Mouse (Mus musculus) kidney, adult 2 months (tissue): ENCODE data around the gene Prr29. TPM values are rescaled to one million over a fixed set of nuclear protein-coding genes. Genes with fewer than 3 reads are reported as not detected.
"Not testable (repeated sequence)": the region's sequence is repeated elsewhere in the genome, so short reads cannot be mapped to it uniquely, and the experiment has no call there.

ENCODE experiments used
- DNase-seq: peaks from one replicate; pipeline ENCODE4 v3.0.0; 2021
- H3K27ac ChIP-seq: fragments of 200-500 bp; 2 replicates; pipeline ENCODE4 v1.5.1; 2012; ENCODE audit warnings: low read depth, low read length, control low read depth, inconsistent platforms; ENCODE audit not compliant: insufficient read depth
- H3K27me3 ChIP-seq: fragments of 200-500 bp; replicated peaks from 2 replicates; pipeline ENCODE4 v1.6.1; 2012; ENCODE audit warnings: mild to moderate bottlenecking, moderate library complexity, low read length, inconsistent platforms; ENCODE audit not compliant: control insufficient read depth, insufficient read depth
- H3K36me3 ChIP-seq: fragments of 200-500 bp; 2 replicates; pipeline ENCODE4 v1.6.1; 2012; ENCODE audit warnings: mild to moderate bottlenecking, moderate library complexity, low read length, inconsistent platforms; ENCODE audit not compliant: control insufficient read depth, insufficient read depth
- H3K4me1 ChIP-seq: fragments of 200-500 bp; 2 replicates; pipeline ENCODE4 v1.6.1; 2011; ENCODE audit warnings: low read length; ENCODE audit not compliant: control insufficient read depth, insufficient read depth
- H3K4me3 ChIP-seq: fragments of 200-500 bp; 2 replicates; pipeline ENCODE4 v1.5.1; 2011; ENCODE audit warnings: mild to moderate bottlenecking, low read depth, low read length, control low read depth; ENCODE audit not compliant: insufficient read depth
- CTCF ChIP-seq: fragments of 200-500 bp; conservative IDR thresholded peaks from 2 replicates; pipeline ENCODE4 v1.5.1; 2011; ENCODE audit warnings: low read depth, mild to moderate bottlenecking, control low read depth, low read length, moderate library complexity, mixed read lengths; ENCODE audit not compliant: insufficient read depth, insufficient read length
- POLR2A ChIP-seq: fragments of 200-500 bp; IDR thresholded peaks from one replicate; pipeline ENCODE4 v1.6.1; 2011; ENCODE audit warnings: low read depth, low read length, control low read depth
- WGBS: fragments of 180-500 bp; shearing (Covaris S2); methylation state at CpG from one replicate; pipeline ENCODE4 v1.1.7; 2018; 5-methylcytosine and 5-hydroxymethylcytosine counted together
- polyA plus RNA-seq: library from polyadenylated mRNA; depleted of rRNA; stranded (reverse); fragments of >200 nt; gene quantifications from 2 replicates; pipeline ENCODE4 v1.2.3, GENCODE M21; 2012

Prr29 gene
- polyA plus RNA-seq, 1 experiment: 0.58 TPM

DNA sequence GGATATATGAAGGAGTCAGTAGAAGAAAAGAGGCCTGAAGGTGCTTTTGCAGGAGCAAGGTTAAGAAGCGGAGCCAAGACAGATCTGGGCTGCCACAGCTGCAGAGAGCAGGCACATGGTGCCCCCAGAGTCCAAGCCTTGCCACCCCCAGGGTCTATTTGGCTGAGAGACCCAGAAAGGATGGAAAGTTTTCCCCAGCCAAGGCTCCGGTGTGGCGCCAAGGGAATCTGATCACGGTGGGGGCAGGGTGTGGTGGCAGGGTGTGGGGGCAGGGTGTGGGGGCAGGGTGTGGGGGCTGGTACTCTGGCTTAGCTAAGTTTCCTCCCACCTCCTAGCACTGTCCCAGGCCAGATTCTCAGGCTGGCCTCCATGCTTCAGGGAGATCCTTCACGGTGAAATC is 36.8 kb upstream of the Prr29 start:
- Histone ChIP-seq H3K36me3 (no peaks in the 10 kb centered on the region), H3K27me3 (no peaks in the 10 kb centered on the region), H3K4me3 (no peak overlapping the region), H3K27ac (no peak overlapping the region), H3K4me1 (peaks cover 8% of the 10 kb centered on the region)
- TF ChIP-seq CTCF: no peak
- no peak for TF ChIP-seq POLR2A
- no peak for DNase-seq
- 51% methylated on average over 5 of the region's 5 CpGs for WGBS

DNA sequence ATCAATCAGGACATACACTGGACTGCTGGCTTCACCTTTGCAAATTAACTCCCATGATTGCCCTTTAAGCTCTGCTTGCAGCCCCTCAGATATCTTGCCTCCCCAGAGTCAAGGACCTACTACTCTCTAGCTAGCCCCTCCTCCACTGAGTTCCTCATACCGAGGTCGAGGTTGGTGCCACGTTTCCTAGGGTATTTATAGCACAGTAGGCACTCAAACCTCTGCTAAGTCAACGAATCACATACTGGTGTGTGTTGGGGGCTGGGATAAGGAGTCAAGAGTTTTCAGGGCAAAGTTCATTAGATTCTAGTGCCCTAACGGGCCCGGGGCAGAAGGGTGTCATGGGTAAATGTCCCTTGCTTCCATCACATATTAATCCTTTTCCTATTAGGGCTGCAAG is 36.1 kb upstream of the Prr29 start:
- Histone ChIP-seq H3K27ac (no peak overlapping the region), H3K36me3 (no peaks in the 10 kb centered on the region), H3K27me3 (no peaks in the 10 kb centered on the region), H3K4me1 (peaks cover 8% of the 10 kb centered on the region), H3K4me3 (no peak overlapping the region)
- DNase-seq: no peak
- no peak for TF ChIP-seq CTCF
- TF ChIP-seq POLR2A: no peak
- 34% methylated on average over 6 of the region's 6 CpGs for WGBS

- peak; percentile 52 for DNase-seq
- WGBS: 49% methylated on average over 7 of the region's 7 CpGs
- H3K27ac ChIP-seq: no peak overlapping the region
- no peak overlapping the region for H3K4me3 ChIP-seq
- TF ChIP-seq POLR2A: no peak
- TF ChIP-seq CTCF: peak; percentile 44
- H3K4me1 ChIP-seq: peaks cover 8% of the 10 kb centered on the region
- no peaks in the 10 kb centered on the region for H3K36me3 ChIP-seq
- no peaks in the 10 kb centered on the region for H3K27me3 ChIP-seq
These were observed 35.6 kb upstream of the Prr29 start for GRCm38 (mm10) chr11:106329682-106330081.

- no peak for DNase-seq
- no peaks in the 10 kb centered on the region for H3K27me3 ChIP-seq
- no peaks in the 10 kb centered on the region for H3K36me3 ChIP-seq
- TF ChIP-seq CTCF: no peak
- no peak for TF ChIP-seq POLR2A
- 29% methylated on average over 4 of the region's 4 CpGs for WGBS
- H3K4me1 ChIP-seq: no peaks in the 10 kb centered on the region
- H3K27ac ChIP-seq: no peak overlapping the region
- no peak overlapping the region for H3K4me3 ChIP-seq
These were observed 32.8 kb upstream of the Prr29 start for GRCm38 (mm10) chr11:106332458-106332857.

GRCm38 (mm10) chr11:106334066-106334465 is 31.2 kb upstream of the Prr29 start:
- Histone ChIP-seq H3K27ac (no peak overlapping the region), H3K4me1 (no peaks in the 10 kb centered on the region), H3K36me3 (no peaks in the 10 kb centered on the region), H3K4me3 (no peak overlapping the region), H3K27me3 (no peaks in the 10 kb centered on the region)
- WGBS: 15% methylated on average over 2 of the region's 2 CpGs
- no peak for DNase-seq
- TF ChIP-seq POLR2A: no peak
- TF ChIP-seq CTCF: no peak

- DNase-seq: no peak
- Histone ChIP-seq H3K4me1 (no peaks in the 10 kb centered on the region), H3K4me3 (no peak overlapping the region), H3K27ac (no peak overlapping the region), H3K27me3 (no peaks in the 10 kb centered on the region), H3K36me3 (no peaks in the 10 kb centered on the region)
- TF ChIP-seq CTCF (no peak), POLR2A (no peak)
- WGBS: 86% methylated on average over 5 of the region's 5 CpGs
These were observed 27.2 kb upstream of the Prr29 start for GRCm38 (mm10) chr11:106338029-106338428.

DNA sequence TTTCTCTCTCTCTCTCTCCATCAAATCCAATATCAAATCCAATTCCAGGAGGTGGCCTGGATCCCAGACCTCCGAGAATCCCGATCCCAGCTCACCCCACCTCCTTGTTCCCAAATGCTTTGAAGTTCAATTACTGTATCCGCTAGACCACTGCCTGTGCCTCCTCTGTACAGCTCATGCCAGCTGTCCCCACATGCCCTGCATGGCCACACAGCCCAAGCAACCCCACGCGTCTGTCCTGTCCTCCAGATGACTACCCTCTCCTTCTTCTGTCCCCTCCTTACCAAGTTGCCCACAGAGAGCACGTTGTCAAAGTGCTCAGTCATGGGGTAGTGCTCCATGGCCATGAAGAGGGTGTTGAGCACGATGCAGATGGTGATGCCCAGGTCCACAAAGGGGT is 26.4 kb upstream of the Prr29 start:
- TF ChIP-seq CTCF (no peak), POLR2A (no peak)
- no peak for DNase-seq
- Histone ChIP-seq H3K36me3 (no peaks in the 10 kb centered on the region), H3K4me3 (no peak overlapping the region), H3K4me1 (no peaks in the 10 kb centered on the region), H3K27me3 (no peaks in the 10 kb centered on the region), H3K27ac (no peak overlapping the region)
- 72% methylated on average over 7 of the region's 7 CpGs for WGBS

DNA sequence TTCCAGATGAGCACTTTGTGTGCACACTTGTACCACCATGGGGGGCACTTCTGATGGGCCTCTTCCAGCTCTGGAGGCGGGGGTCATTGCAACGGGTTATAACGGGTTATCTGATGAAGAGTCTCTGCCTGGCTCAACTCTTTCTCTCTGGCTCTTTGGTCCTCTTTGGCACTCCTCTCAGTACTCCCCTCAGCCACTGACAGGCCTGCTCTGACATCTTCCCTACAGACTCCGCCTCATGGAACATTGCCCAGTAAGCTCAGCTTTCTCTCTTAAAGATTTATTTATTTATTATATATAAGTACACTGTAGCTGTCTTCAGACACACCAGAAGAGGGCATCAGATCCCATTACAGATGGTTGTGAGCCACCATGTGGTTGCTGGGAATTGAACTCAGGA is 25.9 kb upstream of the Prr29 start:
- not testable (repeated sequence) for DNase-seq, H3K27ac ChIP-seq, H3K27me3 ChIP-seq, H3K36me3 ChIP-seq, H3K4me1 ChIP-seq, H3K4me3 ChIP-seq
- 92% methylated on average over 4 of the region's 4 CpGs for WGBS
